Mouse (Mus musculus) limb, embryonic 15.5 days (tissue): Measurements from ENCODE around the gene Rufy3. TPM values are rescaled to one million over a fixed set of nuclear protein-coding genes. Genes with fewer than 3 reads are reported as not detected.

Source experiments
- ATAC-seq: fragments of 200-750 bp; cut with Nextera tagmentation; 2 replicates; pipeline ENCODE4 v1.8.0; 2017; ENCODE audit warnings: low read depth, moderate TSS enrichment; ENCODE audit not compliant: insufficient number of reproducible peaks, low FRiP score, low TSS enrichment
- H3K27ac ChIP-seq: fragments of 300-500 bp; sonication (generic); 2 replicates; pipeline ENCODE4 v1.5.1; 2015; ENCODE audit warnings: moderate library complexity, mild to moderate bottlenecking, inconsistent platforms
- H3K27me3 ChIP-seq: fragments of 300-500 bp; sonication (generic); 2 replicates; pipeline ENCODE4 v1.6.1; 2015; ENCODE audit warnings: inconsistent platforms
- H3K36me3 ChIP-seq: fragments of 300-500 bp; sonication (generic); 2 replicates; pipeline ENCODE4 v1.6.1; 2015; ENCODE audit warnings: inconsistent platforms
- H3K4me1 ChIP-seq: fragments of 300-500 bp; sonication (generic); 2 replicates; pipeline ENCODE4 v1.6.1; 2015; ENCODE audit warnings: inconsistent platforms
- H3K4me2 ChIP-seq: fragments of 300-500 bp; sonication (generic); 2 replicates; pipeline ENCODE4 v1.6.1; 2015; ENCODE audit warnings: mild to moderate bottlenecking, inconsistent platforms
- H3K4me3 ChIP-seq: fragments of 300-500 bp; sonication (generic); 2 replicates; pipeline ENCODE4 v1.5.1; 2015; ENCODE audit warnings: mild to moderate bottlenecking, inconsistent platforms
- H3K9ac ChIP-seq: fragments of 300-500 bp; sonication (generic); 2 replicates; pipeline ENCODE4 v1.6.1; 2015; ENCODE audit warnings: inconsistent platforms
- H3K9me3 ChIP-seq: fragments of 300-500 bp; sonication (generic); 2 replicates; pipeline ENCODE4 v1.6.1; 2016; ENCODE audit warnings: inconsistent platforms
- WGBS: fragments of 180-500 bp; shearing (Covaris S2); methylation state at CpG from one replicate; pipeline ENCODE4 v1.1.7; 2015; 5-methylcytosine and 5-hydroxymethylcytosine counted together
- polyA plus RNA-seq: library from polyadenylated mRNA; unstranded; fragments of >200 nt; fragmentation: Nextera tagmentation; extraction: Ambion mirVana; gene quantifications from 2 replicates; pipeline ENCODE4 v1.2.1, GENCODE M21; 2015

The Rufy3 gene
- polyA plus RNA-seq, 1 experiment from 2014 or later: 10.6 TPM

DNA sequence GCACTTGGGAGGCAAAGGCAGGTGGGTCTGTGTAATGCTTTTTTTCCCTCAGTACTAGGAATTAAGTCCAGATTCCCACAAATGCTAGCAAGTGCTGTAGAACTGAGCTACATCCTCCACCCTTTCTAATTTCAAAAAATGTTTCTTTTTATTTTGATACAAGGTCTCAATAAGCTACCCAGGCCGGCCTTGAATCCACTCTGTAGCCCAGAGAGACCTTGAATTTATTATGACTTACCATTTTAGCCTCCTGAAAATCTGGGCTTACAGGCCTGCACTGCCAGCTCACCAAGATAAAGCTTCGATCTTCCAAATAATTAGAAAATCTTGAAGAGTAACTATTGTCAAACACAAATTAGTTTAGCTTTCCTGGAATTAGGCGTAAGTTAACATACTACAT, 39.2 kb downstream of the Rufy3 start:
- H3K36me3 ChIP-seq: no peaks in the 10 kb centered on the region
- H3K27ac ChIP-seq: no peak overlapping the region
- H3K9ac ChIP-seq: no peak overlapping the region
- ATAC-seq: no peak
- H3K9me3 ChIP-seq: no peaks in the 10 kb centered on the region
- H3K4me1 ChIP-seq: no peaks in the 10 kb centered on the region
- no peak overlapping the region for H3K4me2 ChIP-seq
- 91% methylated on average over 3 of the region's 3 CpGs for WGBS
- H3K27me3 ChIP-seq: no peaks in the 10 kb centered on the region
- H3K4me3 ChIP-seq: no peak overlapping the region

GRCm38 (mm10) chr5:88604641-88605358, 40.0 kb downstream of the Rufy3 start:
- no peak for ATAC-seq
- no peak overlapping the region for H3K4me2 ChIP-seq
- no peaks in the 10 kb centered on the region for H3K36me3 ChIP-seq
- H3K4me3 ChIP-seq: no peak overlapping the region
- no peak overlapping the region for H3K27ac ChIP-seq
- H3K9me3 ChIP-seq: no peaks in the 10 kb centered on the region
- no peaks in the 10 kb centered on the region for H3K27me3 ChIP-seq
- no peaks in the 10 kb centered on the region for H3K4me1 ChIP-seq
- 85% methylated on average over 7 of the region's 7 CpGs for WGBS
- no peak overlapping the region for H3K9ac ChIP-seq

GRCm38 (mm10) chr5:88614129-88614528, 49.3 kb downstream of the Rufy3 start:
- ATAC-seq: no peak
- no peak overlapping the region for H3K27ac ChIP-seq
- no peak overlapping the region for H3K4me3 ChIP-seq
- no peak overlapping the region for H3K9ac ChIP-seq
- H3K4me2 ChIP-seq: no peak overlapping the region
- WGBS: 89% methylated on average over 1 of the region's 1 CpGs
- H3K36me3 ChIP-seq: peaks cover 14% of the 10 kb centered on the region
- H3K4me1 ChIP-seq: no peaks in the 10 kb centered on the region
- H3K27me3 ChIP-seq: no peaks in the 10 kb centered on the region
- no peaks in the 10 kb centered on the region for H3K9me3 ChIP-seq

GRCm38 (mm10) chr5:88616988-88617387, 52.1 kb downstream of the Rufy3 start:
- Histone ChIP-seq H3K27ac (no peak overlapping the region), H3K9me3 (no peaks in the 10 kb centered on the region), H3K4me1 (no peaks in the 10 kb centered on the region), H3K4me3 (no peak overlapping the region), H3K27me3 (no peaks in the 10 kb centered on the region), H3K4me2 (no peak overlapping the region), H3K9ac (no peak overlapping the region), H3K36me3 (peaks cover 24% of the 10 kb centered on the region)
- ATAC-seq: no peak
- 71% methylated on average over 4 of the region's 4 CpGs for WGBS

DNA sequence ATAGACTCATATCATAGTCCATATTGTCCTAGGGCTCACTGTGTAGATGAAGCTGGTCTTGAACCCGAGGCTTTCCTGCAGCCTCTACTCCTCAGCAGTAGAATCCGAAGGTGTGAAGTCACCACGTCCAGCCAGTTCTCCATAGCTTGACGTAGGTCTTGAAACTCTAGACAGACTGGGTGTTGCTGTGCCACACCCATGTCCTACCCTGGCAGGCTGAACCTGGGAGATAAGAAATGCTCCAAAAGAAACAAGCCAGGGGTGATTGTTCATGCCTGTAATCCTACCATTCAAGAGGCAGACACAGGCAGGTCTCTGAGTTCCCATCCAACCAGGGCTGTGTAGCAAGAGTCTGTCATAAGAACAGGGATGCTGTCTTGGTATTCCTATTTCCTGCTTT, 62.7 kb downstream of the Rufy3 start:
- no peak overlapping the region for H3K27ac ChIP-seq
- H3K4me1 ChIP-seq: no peaks in the 10 kb centered on the region
- ATAC-seq: no peak
- H3K27me3 ChIP-seq: no peaks in the 10 kb centered on the region
- no peak overlapping the region for H3K4me3 ChIP-seq
- H3K4me2 ChIP-seq: no peak overlapping the region
- no peaks in the 10 kb centered on the region for H3K9me3 ChIP-seq
- WGBS: 85% methylated on average over 4 of the region's 4 CpGs
- no peak overlapping the region for H3K9ac ChIP-seq
- peaks cover 14% of the 10 kb centered on the region for H3K36me3 ChIP-seq

DNA sequence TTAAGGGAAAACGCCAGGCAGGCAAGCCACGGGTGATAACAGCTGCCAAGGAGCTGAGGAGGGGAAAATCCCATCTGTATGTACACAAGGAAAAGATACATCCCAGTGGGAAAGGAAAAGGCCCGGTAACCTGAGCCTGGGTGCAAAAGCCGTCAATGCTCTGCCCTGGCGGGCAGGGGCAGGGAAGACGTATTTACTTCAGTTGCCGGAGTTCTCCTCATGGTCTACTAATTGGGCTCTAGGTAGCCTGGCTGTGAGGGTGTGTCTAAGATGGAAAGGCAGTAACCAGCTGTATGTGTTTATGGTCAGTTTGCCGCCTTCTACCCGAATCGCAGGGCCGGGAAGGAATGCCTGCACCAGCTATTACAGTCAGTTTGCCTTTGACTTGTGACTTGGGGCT, 64.3 kb downstream of the Rufy3 start:
- H3K9me3 ChIP-seq: no peaks in the 10 kb centered on the region
- H3K9ac ChIP-seq: no peak overlapping the region
- no peak overlapping the region for H3K4me2 ChIP-seq
- no peaks in the 10 kb centered on the region for H3K4me1 ChIP-seq
- H3K4me3 ChIP-seq: no peak overlapping the region
- 36% methylated on average over 11 of the region's 11 CpGs for WGBS
- ATAC-seq: no peak
- H3K27ac ChIP-seq: no peak overlapping the region
- peaks cover 17% of the 10 kb centered on the region for H3K36me3 ChIP-seq
- H3K27me3 ChIP-seq: no peaks in the 10 kb centered on the region

DNA sequence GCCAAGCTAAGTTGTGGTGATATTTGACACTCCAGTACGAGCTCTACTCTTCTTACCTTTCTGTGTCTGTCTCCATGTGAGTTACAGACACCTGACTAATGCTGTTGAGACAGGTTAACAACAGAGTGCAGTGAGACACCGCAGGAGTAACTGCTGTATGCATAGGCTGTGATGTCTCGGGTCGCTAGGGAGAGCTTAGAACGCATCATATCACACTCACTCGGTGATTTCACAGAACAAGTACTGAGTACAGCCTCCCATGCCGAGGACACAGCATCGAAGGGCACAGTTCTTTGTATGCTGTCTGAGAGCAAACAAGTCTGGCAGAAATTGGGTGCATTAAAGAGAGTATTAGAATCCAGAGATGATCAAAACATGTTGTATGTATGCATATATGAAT, 65.1 kb downstream of the Rufy3 start:
- peaks cover 17% of the 10 kb centered on the region for H3K36me3 ChIP-seq
- H3K27ac ChIP-seq: no peak overlapping the region
- no peak overlapping the region for H3K4me3 ChIP-seq
- no peaks in the 10 kb centered on the region for H3K4me1 ChIP-seq
- no peaks in the 10 kb centered on the region for H3K27me3 ChIP-seq
- 75% methylated on average over 8 of the region's 8 CpGs for WGBS
- H3K4me2 ChIP-seq: no peak overlapping the region
- ATAC-seq: no peak
- H3K9me3 ChIP-seq: no peaks in the 10 kb centered on the region
- H3K9ac ChIP-seq: no peak overlapping the region

DNA sequence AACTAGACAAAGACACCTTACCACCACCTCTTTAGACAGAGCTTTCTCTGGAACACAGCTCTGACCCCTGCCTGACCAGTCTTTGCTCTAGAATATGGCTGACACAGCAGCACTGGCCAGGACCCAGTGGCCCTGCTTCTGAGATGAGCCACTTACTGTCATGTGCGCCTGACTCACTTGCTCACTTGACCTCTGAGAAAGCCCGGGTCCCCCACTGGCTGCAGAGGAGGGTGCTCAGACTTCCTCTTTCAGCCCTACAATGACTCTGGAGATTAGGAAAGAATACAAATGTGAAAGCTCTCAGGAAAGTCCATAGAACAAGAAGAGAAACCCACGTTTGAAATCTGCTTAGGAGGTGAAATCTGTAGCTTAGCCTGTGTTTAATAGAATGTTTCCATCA, 66.0 kb downstream of the Rufy3 start:
- H3K4me1 ChIP-seq: no peaks in the 10 kb centered on the region
- H3K36me3 ChIP-seq: peaks cover 24% of the 10 kb centered on the region
- no peak overlapping the region for H3K27ac ChIP-seq
- no peaks in the 10 kb centered on the region for H3K9me3 ChIP-seq
- no peaks in the 10 kb centered on the region for H3K27me3 ChIP-seq
- WGBS: 80% methylated on average over 3 of the region's 3 CpGs
- no peak overlapping the region for H3K4me3 ChIP-seq
- no peak for ATAC-seq
- no peak overlapping the region for H3K9ac ChIP-seq
- H3K4me2 ChIP-seq: no peak overlapping the region

DNA sequence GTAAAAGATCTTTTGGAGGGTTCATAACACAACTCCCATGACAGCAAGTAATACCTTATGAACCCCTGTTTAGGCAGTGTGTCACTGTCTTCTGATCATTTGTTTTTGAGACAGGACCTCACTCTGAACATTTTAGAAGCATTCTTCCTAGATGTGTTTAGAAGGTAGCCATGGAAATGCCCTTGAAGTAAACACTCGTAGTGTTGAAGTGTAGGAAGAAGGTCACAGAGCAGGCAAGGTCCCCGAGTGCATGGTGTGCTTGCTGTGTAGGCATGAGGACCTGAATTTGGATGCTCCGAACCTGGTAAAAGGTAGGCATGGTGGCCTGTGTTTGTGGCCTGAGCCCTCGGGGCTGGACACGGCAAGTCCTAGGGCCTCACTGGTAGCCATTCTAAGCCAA, 66.7 kb downstream of the Rufy3 start:
- H3K36me3 ChIP-seq: peaks cover 24% of the 10 kb centered on the region
- no peak overlapping the region for H3K27ac ChIP-seq
- H3K9me3 ChIP-seq: no peaks in the 10 kb centered on the region
- no peaks in the 10 kb centered on the region for H3K4me1 ChIP-seq
- H3K4me2 ChIP-seq: no peak overlapping the region
- no peaks in the 10 kb centered on the region for H3K27me3 ChIP-seq
- WGBS: 89% methylated on average over 5 of the region's 5 CpGs
- H3K4me3 ChIP-seq: no peak overlapping the region
- no peak for ATAC-seq
- no peak overlapping the region for H3K9ac ChIP-seq

DNA sequence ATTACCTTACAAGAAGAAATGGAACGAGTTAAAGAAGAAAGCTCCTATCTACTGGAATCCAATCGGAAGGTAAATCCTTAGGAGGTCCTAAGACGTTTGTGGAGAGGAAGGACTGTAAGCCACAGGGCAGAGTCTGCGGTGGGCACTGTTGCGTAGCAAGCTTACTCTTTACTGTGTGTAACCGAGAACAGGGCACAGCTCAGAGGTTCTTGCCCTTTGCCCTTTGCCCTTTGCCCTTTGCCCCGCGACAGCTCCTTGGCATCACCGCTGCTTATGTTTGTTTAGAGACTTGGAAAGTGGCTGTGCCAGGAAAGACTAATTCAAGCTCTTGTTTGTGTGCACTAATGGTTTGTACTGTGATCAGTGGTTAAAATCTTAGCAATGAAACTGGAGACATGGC, 67.6 kb downstream of the Rufy3 start:
- no peak for ATAC-seq
- no peak overlapping the region for H3K4me3 ChIP-seq
- no peaks in the 10 kb centered on the region for H3K27me3 ChIP-seq
- H3K4me2 ChIP-seq: no peak overlapping the region
- H3K36me3 ChIP-seq: peaks cover 28% of the 10 kb centered on the region
- H3K4me1 ChIP-seq: no peaks in the 10 kb centered on the region
- 79% methylated on average over 9 of the region's 9 CpGs for WGBS
- no peak overlapping the region for H3K27ac ChIP-seq
- H3K9me3 ChIP-seq: no peaks in the 10 kb centered on the region
- H3K9ac ChIP-seq: no peak overlapping the region

GRCm38 (mm10) chr5:88634076-88634475, 69.2 kb downstream of the Rufy3 start:
- no peak for ATAC-seq
- Histone ChIP-seq H3K4me1 (no peaks in the 10 kb centered on the region), H3K36me3 (peaks cover 32% of the 10 kb centered on the region), H3K4me3 (no peak overlapping the region), H3K4me2 (no peak overlapping the region), H3K27me3 (no peaks in the 10 kb centered on the region), H3K9ac (no peak overlapping the region), H3K27ac (no peak overlapping the region), H3K9me3 (no peaks in the 10 kb centered on the region)
- 80% methylated on average over 5 of the region's 5 CpGs for WGBS

GRCm38 (mm10) chr5:88642786-88643185, 77.9 kb downstream of the Rufy3 start:
- no peak overlapping the region for H3K27ac ChIP-seq
- H3K36me3 ChIP-seq: peaks cover 54% of the 10 kb centered on the region
- H3K9me3 ChIP-seq: no peaks in the 10 kb centered on the region
- H3K27me3 ChIP-seq: no peaks in the 10 kb centered on the region
- H3K9ac ChIP-seq: no peak overlapping the region
- H3K4me1 ChIP-seq: no peaks in the 10 kb centered on the region
- no peak overlapping the region for H3K4me3 ChIP-seq
- WGBS: 84% methylated on average over 9 of the region's 9 CpGs
- H3K4me2 ChIP-seq: no peak overlapping the region
- ATAC-seq: no peak

GRCm38 (mm10) chr5:88643491-88643890, 78.7 kb downstream of the Rufy3 start:
- Histone ChIP-seq H3K9me3 (no peaks in the 10 kb centered on the region), H3K27me3 (no peaks in the 10 kb centered on the region), H3K27ac (no peak overlapping the region), H3K9ac (no peak overlapping the region), H3K4me2 (no peak overlapping the region), H3K4me1 (no peaks in the 10 kb centered on the region), H3K36me3 (peaks cover 57% of the 10 kb centered on the region), H3K4me3 (no peak overlapping the region)
- ATAC-seq: no peak
- WGBS: 87% methylated on average over 9 of the region's 9 CpGs
